Mouse (Mus musculus) hindbrain, embryonic 16.5 days (tissue): ENCODE data around the gene Elavl2. TPM values are rescaled to one million over a fixed set of nuclear protein-coding genes. Genes with fewer than 3 reads are reported as not detected.
"Not testable (repeated sequence)": the region's sequence is repeated elsewhere in the genome, so short reads cannot be mapped to it uniquely, and the experiment has no call there.

ENCODE experiments used
- ATAC-seq: fragments of 200-750 bp; cut with Nextera tagmentation; 2 replicates; pipeline ENCODE4 v1.8.0; 2017; ENCODE audit warnings: moderate TSS enrichment, moderate library complexity
- H3K27ac ChIP-seq: fragments of 300-500 bp; sonication (generic); 2 replicates; pipeline ENCODE4 v1.5.1; 2014; ENCODE audit warnings: low read depth, mild to moderate bottlenecking, control low read depth, low read length, moderate library complexity
- H3K27me3 ChIP-seq: fragments of 300-500 bp; sonication (generic); replicated peaks from 2 replicates; pipeline ENCODE4 v1.6.1; 2014; ENCODE audit warnings: low read length; ENCODE audit not compliant: control insufficient read depth, insufficient read depth
- H3K36me3 ChIP-seq: fragments of 300-500 bp; sonication (generic); 2 replicates; pipeline ENCODE4 v1.6.1; 2014; ENCODE audit warnings: mild to moderate bottlenecking, low read length, moderate library complexity, mixed read lengths; ENCODE audit not compliant: control insufficient read depth, insufficient read depth
- H3K4me1 ChIP-seq: fragments of 300-500 bp; sonication (generic); 2 replicates; pipeline ENCODE4 v1.6.1; 2014; ENCODE audit warnings: low read depth, low read length; ENCODE audit not compliant: control insufficient read depth, insufficient read depth
- H3K4me2 ChIP-seq: fragments of 300-500 bp; sonication (generic); 2 replicates; pipeline ENCODE4 v1.6.1; 2014; ENCODE audit warnings: mild to moderate bottlenecking, low read length, control low read depth, moderate library complexity
- H3K4me3 ChIP-seq: fragments of 300-500 bp; sonication (generic); 2 replicates; pipeline ENCODE4 v1.5.1; 2014; ENCODE audit warnings: mild to moderate bottlenecking, low read length, control low read depth, moderate library complexity
- H3K9ac ChIP-seq: fragments of 300-500 bp; sonication (generic); 2 replicates; pipeline ENCODE4 v1.6.1; 2014; ENCODE audit warnings: low read depth, mild to moderate bottlenecking, control low read depth, low read length, moderate library complexity
- H3K9me3 ChIP-seq: fragments of 300-500 bp; sonication (generic); 2 replicates; pipeline ENCODE4 v1.6.1; 2014; ENCODE audit warnings: mild to moderate bottlenecking, low read length, moderate library complexity; ENCODE audit not compliant: control insufficient read depth
- WGBS: fragments of 180-500 bp; shearing (Covaris S2); extraction: QIAGEN DNeasy Blood & Tissue Kit; methylation state at CpG from one replicate; pipeline ENCODE4 v1.1.7; 2014; 5-methylcytosine and 5-hydroxymethylcytosine counted together
- polyA plus RNA-seq: library from polyadenylated mRNA; unstranded; fragments of >200 nt; fragmentation: Nextera tagmentation; extraction: Ambion mirVana; gene quantifications from 2 replicates; pipeline ENCODE4 v1.2.1, GENCODE M21; 2015

The Elavl2 gene
- polyA plus RNA-seq, 1 experiment from 2014 or later = 148 TPM

- no peaks in the 10 kb centered on the region for H3K36me3 ChIP-seq
- no peak overlapping the region for H3K4me3 ChIP-seq
- no peaks in the 10 kb centered on the region for H3K4me1 ChIP-seq
- no peaks in the 10 kb centered on the region for H3K9me3 ChIP-seq
- 82% methylated on average over 1 of the region's 1 CpGs for WGBS
- no peak overlapping the region for H3K4me2 ChIP-seq
- H3K27ac ChIP-seq = no peak overlapping the region
- H3K27me3 ChIP-seq = no peaks in the 10 kb centered on the region
- ATAC-seq = no peak
- no peak overlapping the region for H3K9ac ChIP-seq
Measured at GRCm38 (mm10) chr4:91268390-91268789, 132.2 kb downstream of the Elavl2 start.

- Histone ChIP-seq H3K36me3 (no peaks in the 10 kb centered on the region), H3K27me3 (no peaks in the 10 kb centered on the region), H3K27ac (0 out of 2 replicates have a peak overlapping the region, but pooled peaks have one; percentile 24), H3K4me2 (no peak overlapping the region), H3K4me3 (no peak overlapping the region), H3K4me1 (no peaks in the 10 kb centered on the region), H3K9me3 (no peaks in the 10 kb centered on the region), H3K9ac (no peak overlapping the region)
- peak; percentile 28; the same call in 1 of the 2 replicates for ATAC-seq
- 81% methylated on average over 19 of the region's 19 CpGs for WGBS
Measured at GRCm38 (mm10) chr4:91263733-91264440, 136.7 kb downstream of the Elavl2 start.

- Histone ChIP-seq H3K27ac (no peak overlapping the region), H3K4me1 (no peaks in the 10 kb centered on the region), H3K9ac (no peak overlapping the region), H3K9me3 (no peaks in the 10 kb centered on the region), H3K36me3 (no peaks in the 10 kb centered on the region), H3K27me3 (no peaks in the 10 kb centered on the region), H3K4me3 (no peak overlapping the region), H3K4me2 (no peak overlapping the region)
- no peak for ATAC-seq
- WGBS = 90% methylated on average over 8 of the region's 8 CpGs
Measured at GRCm38 (mm10) chr4:91262839-91263238, 137.7 kb downstream of the Elavl2 start.

- Histone ChIP-seq H3K4me3 (no peak overlapping the region), H3K4me2 (no peak overlapping the region), H3K27me3 (no peaks in the 10 kb centered on the region), H3K4me1 (no peaks in the 10 kb centered on the region), H3K36me3 (no peaks in the 10 kb centered on the region), H3K9ac (no peak overlapping the region), H3K27ac (no peak overlapping the region), H3K9me3 (no peaks in the 10 kb centered on the region)
- no peak; the same call in 1 of the 2 replicates for ATAC-seq
- WGBS = 88% methylated on average over 4 of the region's 4 CpGs
Measured at GRCm38 (mm10) chr4:91260622-91261021, 140.0 kb downstream of the Elavl2 start.

- Histone ChIP-seq H3K4me1 (no peaks in the 10 kb centered on the region), H3K36me3 (no peaks in the 10 kb centered on the region), H3K9ac (no peak overlapping the region), H3K4me3 (no peak overlapping the region), H3K27me3 (no peaks in the 10 kb centered on the region), H3K27ac (no peak overlapping the region), H3K4me2 (no peak overlapping the region), H3K9me3 (no peaks in the 10 kb centered on the region)
- WGBS = 88% methylated on average over 1 of the region's 1 CpGs
- ATAC-seq = peak; percentile 52; the same call in 1 of the 2 replicates
Measured at GRCm38 (mm10) chr4:91248650-91249049, 151.9 kb downstream of the Elavl2 start.

GRCm38 (mm10) chr4:91245136-91245535 lies 155.4 kb downstream of the Elavl2 start:
- H3K4me2 ChIP-seq, H3K27ac ChIP-seq, H3K27me3 ChIP-seq, ATAC-seq, H3K9me3 ChIP-seq, H3K4me3 ChIP-seq, H3K4me1 ChIP-seq, H3K36me3 ChIP-seq, H3K9ac ChIP-seq: not testable (repeated sequence)
- WGBS = 69% methylated on average over 4 of the region's 8 CpGs

- Histone ChIP-seq H3K4me2 (no peak overlapping the region), H3K36me3 (no peaks in the 10 kb centered on the region), H3K27ac (no peak overlapping the region), H3K9ac (no peak overlapping the region), H3K4me3 (no peak overlapping the region), H3K9me3 (no peaks in the 10 kb centered on the region), H3K4me1 (no peaks in the 10 kb centered on the region), H3K27me3 (no peaks in the 10 kb centered on the region)
- ATAC-seq = no peak
- 79% methylated on average over 9 of the region's 9 CpGs for WGBS
Measured at GRCm38 (mm10) chr4:91244554-91244953, 156.0 kb downstream of the Elavl2 start.

- 88% methylated on average over 4 of the region's 4 CpGs for WGBS
- Histone ChIP-seq H3K4me2 (no peak overlapping the region), H3K27ac (no peak overlapping the region), H3K4me1 (no peaks in the 10 kb centered on the region), H3K27me3 (no peaks in the 10 kb centered on the region), H3K4me3 (no peak overlapping the region), H3K9me3 (no peaks in the 10 kb centered on the region), H3K9ac (no peak overlapping the region), H3K36me3 (no peaks in the 10 kb centered on the region)
- ATAC-seq = no peak
Measured at GRCm38 (mm10) chr4:91243896-91244295, 156.7 kb downstream of the Elavl2 start.

GRCm38 (mm10) chr4:91238739-91239485 lies 161.7 kb downstream of the Elavl2 start:
- Histone ChIP-seq H3K36me3 (0 out of 2 replicates have a peak, but pooled peaks cover 2% of the 10 kb centered on the region), H3K9ac (no peak overlapping the region), H3K4me1 (no peaks in the 10 kb centered on the region; the same call in 1 of the 2 replicates), H3K4me3 (no peak overlapping the region), H3K27ac (peak overlapping the region; percentile 20; the same call in 1 of the 2 replicates), H3K27me3 (no peaks in the 10 kb centered on the region), H3K4me2 (no peak overlapping the region), H3K9me3 (no peaks in the 10 kb centered on the region)
- WGBS = 68% methylated on average over 6 of the region's 6 CpGs
- peak; percentile 79 for ATAC-seq
